Mouse (Mus musculus) kidney, adult 2 months (tissue): Measurements from ENCODE around the gene Rrp1b.

Experiments
- CTCF ChIP-seq: fragments of 200-500 bp; conservative IDR thresholded peaks from 2 replicates; pipeline ENCODE4 v1.5.1; 2011; ENCODE audit warnings: low read depth, mild to moderate bottlenecking, control low read depth, low read length, moderate library complexity, mixed read lengths; ENCODE audit not compliant: insufficient read depth, insufficient read length
- POLR2A ChIP-seq: fragments of 200-500 bp; IDR thresholded peaks from one replicate; pipeline ENCODE4 v1.6.1; 2011; ENCODE audit warnings: low read depth, low read length, control low read depth

- TF ChIP-seq CTCF, result no peak
- no peak for TF ChIP-seq POLR2A
These were observed 32.6 kb upstream of the Rrp1b start for GRCm38 (mm10) chr17:32003251-32003650.
